Mouse (Mus musculus) erythroblast, embryonic 14.5 days (primary cell): Measurements from ENCODE around the gene Adarb1. TPM values are rescaled to one million over a fixed set of nuclear protein-coding genes. Genes with fewer than 3 reads are reported as not detected.

ENCODE experiments used
- H3K27me3 ChIP-seq: 2 replicates; pipeline ENCODE4 v1.6.1; 2012; ENCODE audit warnings: inconsistent platforms; ENCODE audit not compliant: control insufficient read depth
- H3K36me3 ChIP-seq: 2 replicates; pipeline ENCODE4 v1.6.1; 2012; ENCODE audit warnings: mild to moderate bottlenecking, inconsistent platforms; ENCODE audit not compliant: control insufficient read depth
- H3K4me1 ChIP-seq: 2 replicates; pipeline ENCODE4 v1.6.1; 2012; ENCODE audit warnings: inconsistent platforms; ENCODE audit not compliant: control insufficient read depth
- H3K4me3 ChIP-seq: replicated peaks from 2 replicates; pipeline ENCODE3; 2012; ENCODE audit warnings: moderate library complexity, mild to moderate bottlenecking, inconsistent platforms
- H3K9me3 ChIP-seq: 2 replicates; pipeline ENCODE4 v1.6.1; 2012; ENCODE audit warnings: low read length, inconsistent platforms, mixed read lengths; ENCODE audit not compliant: control insufficient read depth
- GATA1 ChIP-seq: IDR thresholded peaks from 2 replicates; pipeline ENCODE4 v1.6.1; 2012; ENCODE audit warnings: low read length, inconsistent platforms, mixed read lengths
- TAL1 ChIP-seq: IDR thresholded peaks from 3 replicates; pipeline ENCODE4 v1.6.1; 2012; ENCODE audit warnings: low read length, inconsistent platforms, mixed read lengths
- polyA plus RNA-seq: library from polyadenylated mRNA; stranded (reverse); fragments of >175 nt; gene quantifications from 2 replicates; pipeline ENCODE4 v1.2.3, GENCODE M21; 2012

Gene Adarb1
- polyA plus RNA-seq, 1 experiment = not detected

GRCm38 (mm10) chr10:77300237-77300933 lies 117.7 kb downstream of the Adarb1 start:
- peak overlapping the region; percentile 2 for H3K4me3 ChIP-seq
- H3K9me3 ChIP-seq = no peaks in the 10 kb centered on the region
- H3K4me1 ChIP-seq = peaks cover 55% of the 10 kb centered on the region
- no peaks in the 10 kb centered on the region for H3K27me3 ChIP-seq
- no peaks in the 10 kb centered on the region for H3K36me3 ChIP-seq
- TF ChIP-seq GATA1 (peak; percentile 13; the same call in 1 of the 2 replicates), TAL1 (no peak)

DNA sequence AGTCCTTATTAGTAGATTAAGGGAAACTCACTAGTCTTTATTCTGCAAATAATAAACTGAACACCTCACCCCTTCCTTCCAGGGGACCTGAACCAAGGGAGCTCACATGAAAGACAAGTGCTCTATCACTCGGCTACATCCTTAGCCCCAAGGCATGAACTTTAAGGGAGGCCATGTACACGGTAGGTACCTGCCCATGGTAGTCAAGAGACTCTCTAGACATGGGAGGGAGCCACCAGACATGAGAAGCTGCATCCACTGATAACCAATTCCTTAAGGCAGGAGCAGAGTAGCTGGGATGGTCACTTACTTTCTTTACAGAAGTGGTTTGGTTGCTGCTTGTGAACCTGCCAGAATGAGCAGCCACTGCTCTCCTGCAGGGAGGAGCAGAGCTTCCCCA lies 118.9 kb downstream of the Adarb1 start:
- Histone ChIP-seq H3K4me1 (peaks cover 55% of the 10 kb centered on the region), H3K9me3 (no peaks in the 10 kb centered on the region), H3K4me3 (no peak overlapping the region), H3K27me3 (no peaks in the 10 kb centered on the region), H3K36me3 (no peaks in the 10 kb centered on the region)
- TF ChIP-seq GATA1 = no peak
- TF ChIP-seq TAL1 = no peak

- no peak for TF ChIP-seq TAL1
- TF ChIP-seq GATA1 = no peak
- Histone ChIP-seq H3K27me3 (no peaks in the 10 kb centered on the region), H3K36me3 (no peaks in the 10 kb centered on the region), H3K4me1 (peaks cover 55% of the 10 kb centered on the region), H3K4me3 (no peak overlapping the region), H3K9me3 (no peaks in the 10 kb centered on the region)
These were observed 119.4 kb downstream of the Adarb1 start for GRCm38 (mm10) chr10:77298621-77299020.

DNA sequence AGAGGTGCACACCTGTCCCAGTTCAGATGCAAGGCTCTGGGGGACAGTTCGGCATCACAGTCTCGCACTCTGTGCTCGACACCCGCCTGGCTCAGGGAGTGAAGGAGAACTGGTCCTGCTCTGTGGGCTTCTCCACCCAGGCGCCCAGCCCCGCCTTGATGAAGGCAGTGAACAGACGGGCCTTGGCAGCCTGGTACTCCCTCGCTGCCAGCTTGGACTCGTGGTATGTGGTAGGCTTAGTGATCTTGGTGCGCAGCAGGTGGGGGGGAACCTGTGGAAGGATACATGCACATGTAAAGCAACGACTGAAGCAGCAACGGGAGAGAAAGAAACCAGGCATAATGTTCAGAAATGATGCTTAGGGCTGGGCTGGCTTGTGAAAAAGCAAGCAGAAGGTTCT lies 123.4 kb downstream of the Adarb1 start:
- TF ChIP-seq GATA1 (no peak), TAL1 (no peak)
- no peaks in the 10 kb centered on the region for H3K27me3 ChIP-seq
- H3K4me1 ChIP-seq = peaks cover 31% of the 10 kb centered on the region
- H3K36me3 ChIP-seq = no peaks in the 10 kb centered on the region
- H3K4me3 ChIP-seq = no peak overlapping the region
- H3K9me3 ChIP-seq = no peaks in the 10 kb centered on the region

DNA sequence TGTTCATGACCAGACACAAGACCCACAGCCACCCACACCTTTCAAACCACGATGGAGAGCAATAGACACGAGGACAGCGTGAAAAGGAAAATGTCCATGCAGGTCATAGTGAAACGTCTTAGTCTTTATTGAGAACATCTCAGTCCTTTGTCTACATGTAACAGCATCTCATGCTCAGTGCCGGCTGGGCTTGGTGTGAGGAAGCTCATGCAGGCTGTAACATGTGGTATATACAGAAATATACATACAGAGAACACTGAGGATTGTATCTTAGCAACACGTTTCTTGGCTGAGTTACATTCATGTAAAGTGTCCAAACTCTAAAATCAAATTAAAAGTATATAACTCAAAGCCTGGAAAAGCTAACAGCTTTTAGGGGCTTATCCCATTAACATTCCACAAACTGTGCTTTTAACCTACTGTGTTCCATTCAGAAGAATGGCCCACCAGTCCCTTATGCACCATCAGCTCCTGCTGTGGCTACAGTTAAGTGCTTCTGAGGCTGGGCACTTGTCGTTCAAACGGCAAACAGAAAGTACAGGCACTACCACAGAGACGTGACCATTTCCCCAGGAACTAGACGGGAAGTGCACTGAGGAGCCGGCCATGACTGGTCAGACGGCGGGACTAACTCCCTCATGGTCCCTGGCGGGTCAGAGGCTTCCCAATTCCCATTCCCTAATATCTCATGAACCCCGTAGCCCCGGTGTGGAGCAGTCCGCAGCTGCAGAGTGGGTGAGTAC lies 127.3 kb downstream of the Adarb1 start:
- TF ChIP-seq GATA1 (no peak), TAL1 (no peak)
- Histone ChIP-seq H3K4me1 (peaks cover 4% of the 10 kb centered on the region), H3K36me3 (no peaks in the 10 kb centered on the region), H3K9me3 (no peaks in the 10 kb centered on the region), H3K4me3 (no peak overlapping the region), H3K27me3 (no peaks in the 10 kb centered on the region)

DNA sequence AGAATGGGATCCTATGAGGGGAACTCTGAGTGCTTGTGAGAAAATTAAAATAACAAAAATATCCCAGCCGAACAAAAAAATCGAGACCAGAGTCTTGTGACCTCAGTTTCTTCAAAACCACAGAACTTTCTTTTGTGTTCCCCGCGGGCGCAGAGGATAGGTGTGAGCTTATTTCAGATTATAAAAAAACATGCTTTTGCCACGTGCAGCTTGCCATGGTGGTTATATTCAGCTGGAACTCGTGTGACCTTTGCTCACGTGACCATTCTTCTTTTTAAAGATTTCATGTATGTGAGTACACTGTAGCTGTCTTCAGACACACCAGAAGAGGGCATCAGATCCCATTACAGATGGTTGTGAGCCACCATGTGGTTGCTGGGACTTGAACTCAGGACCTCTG lies 128.5 kb downstream of the Adarb1 start:
- Histone ChIP-seq H3K9me3 (no peaks in the 10 kb centered on the region), H3K36me3 (no peaks in the 10 kb centered on the region), H3K4me3 (no peak overlapping the region), H3K4me1 (no peaks in the 10 kb centered on the region; the same call in 1 of the 2 replicates), H3K27me3 (no peaks in the 10 kb centered on the region)
- TF ChIP-seq TAL1 = no peak
- TF ChIP-seq GATA1 = no peak

DNA sequence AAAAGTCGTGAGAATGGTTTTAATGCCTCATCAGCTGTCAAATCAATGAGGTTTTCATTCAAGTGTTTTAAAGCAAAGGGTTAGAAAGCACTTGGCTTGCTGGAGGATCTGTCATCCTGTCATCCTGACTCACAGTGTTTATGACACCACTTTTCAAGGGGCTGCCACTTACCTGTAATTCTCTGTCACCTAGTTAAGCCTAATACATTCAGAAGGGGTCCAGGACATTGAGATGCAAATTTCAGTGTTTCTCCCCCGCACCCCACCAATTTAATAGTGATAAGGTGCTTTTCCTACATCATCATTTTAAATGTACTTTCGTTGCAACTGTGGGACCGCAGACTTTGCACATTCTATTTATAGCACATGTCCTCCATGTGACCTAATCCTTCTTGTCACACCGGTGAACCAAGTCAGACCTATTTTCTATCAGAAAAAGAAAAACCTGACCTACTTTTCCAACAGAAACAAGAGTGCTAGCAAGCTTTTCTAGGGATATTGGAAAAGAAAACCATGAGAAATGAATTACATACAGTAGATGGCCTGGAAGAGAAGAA lies 129.4 kb downstream of the Adarb1 start:
- Histone ChIP-seq H3K36me3 (no peaks in the 10 kb centered on the region), H3K4me3 (no peak overlapping the region), H3K9me3 (no peaks in the 10 kb centered on the region), H3K4me1 (no peaks in the 10 kb centered on the region), H3K27me3 (no peaks in the 10 kb centered on the region)
- no peak for TF ChIP-seq TAL1
- TF ChIP-seq GATA1 = no peak

DNA sequence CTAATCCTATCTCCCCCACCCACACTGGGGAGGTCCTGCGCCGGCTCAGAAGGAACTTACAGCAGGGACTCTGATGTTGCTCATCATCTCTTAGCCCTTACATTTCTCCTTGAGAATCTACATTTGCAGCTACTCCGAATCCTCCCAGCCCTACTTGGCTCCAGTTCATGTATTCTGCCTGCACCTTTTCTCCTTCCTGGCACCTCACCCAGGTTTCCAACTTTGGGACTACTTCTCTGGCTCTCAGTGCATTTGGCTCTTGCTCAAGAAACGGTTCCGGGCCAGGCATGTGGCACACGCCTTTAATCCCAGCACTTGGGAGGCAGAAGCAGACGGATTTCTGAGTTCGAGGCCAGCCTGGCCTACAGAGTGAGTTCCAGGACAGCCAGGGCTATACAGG lies 130.4 kb downstream of the Adarb1 start:
- H3K4me3 ChIP-seq = no peak overlapping the region
- H3K9me3 ChIP-seq = no peaks in the 10 kb centered on the region
- H3K27me3 ChIP-seq = no peaks in the 10 kb centered on the region
- no peaks in the 10 kb centered on the region for H3K4me1 ChIP-seq
- TF ChIP-seq GATA1 = no peak
- H3K36me3 ChIP-seq = no peaks in the 10 kb centered on the region

GRCm38 (mm10) chr10:77284832-77285231 lies 133.2 kb downstream of the Adarb1 start:
- Histone ChIP-seq H3K9me3 (no peaks in the 10 kb centered on the region), H3K4me1 (no peaks in the 10 kb centered on the region), H3K27me3 (peaks cover 5% of the 10 kb centered on the region), H3K4me3 (no peak overlapping the region), H3K36me3 (no peaks in the 10 kb centered on the region)
- TF ChIP-seq TAL1 = no peak
- TF ChIP-seq GATA1 = no peak
